Comparison of ENCODE assay signal across 29 mouse cellular contexts in genomic region chr4:150950972-150951371, GRCm38 (mm10). TPM values are rescaled to one million over a fixed set of nuclear protein-coding genes. Genes with fewer than 3 reads are reported as not detected.
DNase-seq lines count a peak whose midpoint lies in the region; ATAC-seq and TF ChIP-seq lines count a peak whose summit lies in the region.
"Had no signal": no experiment of that assay in that cellular context is flagged by ENCODE, and none has a peak within 500 bp of the region (broad histone marks: within the 10 kb centered on the region; RNA-seq: fewer than 3 reads in every experiment).

No protein-coding gene starts in this region.

- no peak for TF ChIP-seq CTCF in forebrain, postnatal 0 days (IDR thresholded peaks at IDR 0.05; ENCODE audit: low read depth)

- no peaks in the 10 kb centered on the region for H3K4me1 ChIP-seq in forebrain, postnatal 0 days (ENCODE audit: insufficient read depth)
- H3K4me1 ChIP-seq: embryonic facial prominence, embryonic 13.5 days; embryonic facial prominence, embryonic 15.5 days; forebrain, embryonic 13.5 days; forebrain, embryonic 15.5 days had no signal

- no peaks in the 10 kb centered on the region for H3K36me3 ChIP-seq in forebrain, postnatal 0 days (ENCODE audit: insufficient read depth)
- H3K36me3 ChIP-seq: embryonic facial prominence, embryonic 13.5 days; embryonic facial prominence, embryonic 15.5 days; forebrain, embryonic 15.5 days had no signal

- H3K9ac ChIP-seq in forebrain, postnatal 0 days, result no peak overlapping the region
- H3K9ac ChIP-seq: embryonic facial prominence, embryonic 13.5 days; embryonic facial prominence, embryonic 15.5 days; forebrain, embryonic 13.5 days; forebrain, embryonic 15.5 days had no signal

- no peak overlapping the region for H3K4me2 ChIP-seq in forebrain, postnatal 0 days (ENCODE audit: low read depth)
- H3K4me2 ChIP-seq: embryonic facial prominence, embryonic 13.5 days; embryonic facial prominence, embryonic 15.5 days; forebrain, embryonic 13.5 days; forebrain, embryonic 15.5 days had no signal

- no peak overlapping the region for H3K4me3 ChIP-seq in forebrain, postnatal 0 days (ENCODE audit: low read depth, low read length)
- H3K4me3 ChIP-seq: embryonic facial prominence, embryonic 13.5 days; embryonic facial prominence, embryonic 15.5 days; erythroblast, embryonic 14.5 days; forebrain, embryonic 13.5 days; forebrain, embryonic 15.5 days had no signal

- WGBS in forebrain, postnatal 0 days, result 87% methylated on average over 10 of the region's 10 CpGs

- DNase-seq in CD4-positive helper T cell, adult 2 months (ENCODE audit: low read depth, low spot score), result peak; percentile 51
- DNase-seq in induced T-regulatory cell, adult 2 months (ENCODE audit: low read depth), result peak; percentile 66
- DNase-seq in naive thymus-derived CD4-positive, alpha-beta T cell, adult 2 months (ENCODE audit: low read depth), result peak; percentile 32
- DNase-seq in cerebellum, adult 8-10 months, result no peak
- no peak for DNase-seq in forebrain, postnatal 0 days
- DNase-seq in layer of hippocampus, adult 11-12 months (ENCODE audit: low spot score), result no peak
- DNase-seq: adrenal gland, adult 8-10 months; adrenal gland, postnatal 14 days; adrenal gland, postnatal 36 days; B cell, adult 2 months; cerebellum, adult 11-12 months; cerebellum, adult 2 months; cerebellum, adult 9-11 months; cerebellum, postnatal 14 days; cerebellum, postnatal 36 days; embryo, embryonic 11 days had no signal

- no peaks in the 10 kb centered on the region for H3K27me3 ChIP-seq in forebrain, postnatal 0 days (ENCODE audit: insufficient read depth, low read length)
- H3K27me3 ChIP-seq: embryonic facial prominence, embryonic 13.5 days; embryonic facial prominence, embryonic 15.5 days; forebrain, embryonic 13.5 days; forebrain, embryonic 15.5 days had no signal

- H3K27ac ChIP-seq in forebrain, postnatal 0 days (ENCODE audit: low read depth, low read length), result no peak overlapping the region
- H3K27ac ChIP-seq: embryonic facial prominence, embryonic 13.5 days; embryonic facial prominence, embryonic 15.5 days; forebrain, embryonic 13.5 days; forebrain, embryonic 15.5 days had no signal

- H3K9me3 ChIP-seq in forebrain, postnatal 0 days (ENCODE audit: low read length), result no peaks in the 10 kb centered on the region
- H3K9me3 ChIP-seq: embryonic facial prominence, embryonic 13.5 days; embryonic facial prominence, embryonic 15.5 days; forebrain, embryonic 13.5 days; forebrain, embryonic 15.5 days had no signal

- ATAC-seq in CD4-positive, CD25-positive, alpha-beta regulatory T cell, adult 4 months, result peak; percentile 87
- ATAC-seq in forebrain, postnatal 0 days, result no peak
- ATAC-seq: forebrain, embryonic 13.5 days; forebrain, embryonic 15.5 days had no signal

RNA-seq across cellular contexts. Expression of gene Tnfrsf9, which starts 36.6 kb away (rescaled TPM):
- 100 to 1,000 TPM; 209 to 263 TPM for polyA plus RNA-seq in CD4-positive, CD25-positive, alpha-beta regulatory T cell, adult 4 months (2017; shearing (Covaris generic))
- 0.19 and 1.2 TPM in 2 replicates for total RNA-seq in forebrain, postnatal 0 days (2014; rRNA removed)
- polyA plus RNA-seq in forebrain, postnatal 0 days (2015; fragmentation: Nextera tagmentation; extraction: Ambion mirVana), result 0.11 and 0.36 TPM in 2 replicates
- total RNA-seq: common myeloid progenitor, adult 5-6 weeks; MEL had no signal
- polyA plus RNA-seq: erythroblast, embryonic 14.5 days had no signal

RNA-seq across cellular contexts. Expression of gene Park7, which starts 36.7 kb away (rescaled TPM):
- 100 to 1,000 TPM; 550 to 588 TPM for polyA plus RNA-seq in CD4-positive, CD25-positive, alpha-beta regulatory T cell, adult 4 months (2017; shearing (Covaris generic))
- 197 and 258 TPM in 2 replicates for total RNA-seq in forebrain, postnatal 0 days (2014; rRNA removed)
- 439 and 481 TPM in 2 replicates for polyA plus RNA-seq in forebrain, postnatal 0 days (2015; fragmentation: Nextera tagmentation; extraction: Ambion mirVana)

RNA-seq across cellular contexts. Expression of gene Uts2, which starts 45.9 kb away (rescaled TPM):
- not detected for polyA plus RNA-seq in CD4-positive, CD25-positive, alpha-beta regulatory T cell, adult 4 months (2017; shearing (Covaris generic))
- total RNA-seq in forebrain, postnatal 0 days (2014; rRNA removed), result not detected in 2 replicates
- not detected in 2 replicates for polyA plus RNA-seq in forebrain, postnatal 0 days (2015; fragmentation: Nextera tagmentation; extraction: Ambion mirVana)
- total RNA-seq: adrenal gland, adult 18-20 months; adrenal gland, adult 8-10 months; adrenal gland, postnatal 14 days; adrenal gland, postnatal 36 days; common myeloid progenitor, adult 5-6 weeks; ES-E14; MEL had no signal
- polyA plus RNA-seq: embryonic facial prominence, embryonic 11.5 days; embryonic facial prominence, embryonic 13.5 days; embryonic facial prominence, embryonic 15.5 days; erythroblast, embryonic 14.5 days; forebrain, embryonic 11.5 days; forebrain, embryonic 13.5 days; forebrain, embryonic 15.5 days; frontal cortex, adult 2 months had no signal

Comparison
In these comparisons a context has a peak if more than half of its experiments do, and no peak if none do; other contexts are left out.
1. DNase-seq: peak in CD4-positive helper T cell, adult 2 months (single experiment), induced T-regulatory cell, adult 2 months (single experiment) and naive thymus-derived CD4-positive, alpha-beta T cell, adult 2 months (single experiment); none in cerebellum, adult 8-10 months (single experiment), forebrain, postnatal 0 days (single experiment) and layer of hippocampus, adult 11-12 months (single experiment).
2. RNA of gene Tnfrsf9, which starts 36.6 kb away (polyA plus RNA-seq): 209 to 263 TPM in CD4-positive, CD25-positive, alpha-beta regulatory T cell, adult 4 months; 0.11 to 0.36 TPM in forebrain, postnatal 0 days; every median in the first group is over 100 times any median in the second.